In genomic region chr19:43600545-43601331, GRCm38 (mm10) we compare ENCODE assay signal across 16 mouse cellular contexts. TPM values are rescaled to one million over a fixed set of nuclear protein-coding genes. Genes with fewer than 3 reads are reported as not detected.
DNase-seq lines count a peak whose midpoint lies in the region; ATAC-seq and TF ChIP-seq lines count a peak whose summit lies in the region.
"Had no signal": no experiment of that assay in that cellular context is flagged by ENCODE, and none has a peak within 500 bp of the region (broad histone marks: within the 10 kb centered on the region; RNA-seq: fewer than 3 reads in every experiment).

No protein-coding gene starts in this region.

- TF ChIP-seq POLR2A in kidney, adult 2 months (IDR thresholded peaks at IDR 0.05; ENCODE audit: low read depth, low read length), result no peak

- peaks cover 5% of the 10 kb centered on the region for H3K27me3 ChIP-seq in kidney, adult 2 months (replicated peaks; ENCODE audit: control insufficient read depth, insufficient read depth, low read length)
- H3K27me3 ChIP-seq in stomach, embryonic 15.5 days (replicated peaks), result peaks cover 97% of the 10 kb centered on the region
- H3K27me3 ChIP-seq in stomach, postnatal 0 days (ENCODE audit: control insufficient read depth, insufficient read depth, low read length), result peaks cover 37% of the 10 kb centered on the region

- H3K9me3 ChIP-seq in stomach, embryonic 15.5 days, result no peaks in the 10 kb centered on the region
- H3K9me3 ChIP-seq in stomach, postnatal 0 days (ENCODE audit: control insufficient read depth, low read length), result no peaks in the 10 kb centered on the region
- H3K9me3 ChIP-seq: forebrain, embryonic 12.5 days; lung, embryonic 15.5 days had no signal

- H3K27ac ChIP-seq in kidney, adult 2 months (ENCODE audit: insufficient read depth, low read depth, low read length), result no peak overlapping the region
- H3K27ac ChIP-seq in stomach, embryonic 15.5 days, result no peak overlapping the region
- no peak overlapping the region for H3K27ac ChIP-seq in stomach, postnatal 0 days (replicated peaks)
- H3K27ac ChIP-seq: forebrain, embryonic 12.5 days; lung, embryonic 15.5 days had no signal

- peak overlapping the region; percentile 23; the same call in 1 of the 2 replicates for H3K4me2 ChIP-seq in stomach, embryonic 15.5 days
- no peak overlapping the region for H3K4me2 ChIP-seq in stomach, postnatal 0 days (replicated peaks; ENCODE audit: low read depth)
- H3K4me2 ChIP-seq: forebrain, embryonic 12.5 days; lung, embryonic 15.5 days had no signal

- peak; percentile 53 for DNase-seq in embryo, embryonic 10.5 days (ENCODE audit: low spot score)
- DNase-seq in embryo, embryonic 10 days (ENCODE audit: low spot score), result no peak
- DNase-seq in kidney, adult 2 months, result peak; percentile 56
- DNase-seq in kidney, postnatal 14 days, result no peak
- DNase-seq in stomach, postnatal 0 days (ENCODE audit: low spot score), result no peak
- peak; percentile 59 for DNase-seq in yolk sac, embryonic 10.5 days (ENCODE audit: low spot score)
- DNase-seq in adrenal gland, postnatal 10 days, result no peak
- DNase-seq: cerebellum, postnatal 25 days; layer of hippocampus, adult 9-11 months had no signal

- H3K4me3 ChIP-seq in kidney, adult 2 months (ENCODE audit: insufficient read depth, low read depth, low read length), result no peak overlapping the region
- H3K4me3 ChIP-seq in stomach, embryonic 15.5 days (replicated peaks), result no peak overlapping the region
- H3K4me3 ChIP-seq in stomach, postnatal 0 days (ENCODE audit: low read depth, low read length), result no peak overlapping the region
- H3K4me3 ChIP-seq: forebrain, embryonic 12.5 days; lung, embryonic 15.5 days had no signal

- no peak for ATAC-seq in stomach, embryonic 15.5 days (ENCODE audit: insufficient read depth, low FRiP score, low read depth)
- no peak for ATAC-seq in stomach, postnatal 0 days (ENCODE audit: low FRiP score, low TSS enrichment)

- TF ChIP-seq EP300 in stomach, postnatal 0 days (optimal IDR thresholded peaks at IDR 0.05), result no peak

- no peak for TF ChIP-seq CTCF in kidney, adult 2 months (conservative IDR thresholded peaks at IDR 0.05; ENCODE audit: insufficient read depth, insufficient read length, low read depth, low read length)
- TF ChIP-seq CTCF in stomach, postnatal 0 days (IDR thresholded peaks at IDR 0.05; ENCODE audit: low read depth), result no peak

- H3K4me1 ChIP-seq in kidney, adult 2 months (ENCODE audit: control insufficient read depth, insufficient read depth, low read length), result no peaks in the 10 kb centered on the region
- H3K4me1 ChIP-seq in stomach, embryonic 15.5 days, result peaks cover 20% of the 10 kb centered on the region; the same call in 1 of the 2 replicates
- H3K4me1 ChIP-seq in stomach, postnatal 0 days (replicated peaks; ENCODE audit: control insufficient read depth, insufficient read depth), result no peaks in the 10 kb centered on the region

- 7% methylated on average over 33 of the region's 33 CpGs for WGBS in kidney, adult 2 months
- 8% methylated on average over 33 of the region's 33 CpGs for WGBS in stomach, embryonic 15.5 days
- WGBS in stomach, postnatal 0 days, result 3% methylated on average over 33 of the region's 33 CpGs

- no peaks in the 10 kb centered on the region for H3K36me3 ChIP-seq in kidney, adult 2 months (ENCODE audit: control insufficient read depth, insufficient read depth, low read length)
- no peaks in the 10 kb centered on the region for H3K36me3 ChIP-seq in stomach, embryonic 15.5 days
- no peaks in the 10 kb centered on the region for H3K36me3 ChIP-seq in stomach, postnatal 0 days (ENCODE audit: control insufficient read depth, insufficient read depth, low read length)
- H3K36me3 ChIP-seq: forebrain, embryonic 12.5 days; lung, embryonic 15.5 days had no signal

- H3K9ac ChIP-seq in stomach, embryonic 15.5 days, result no peak overlapping the region
- H3K9ac ChIP-seq in stomach, postnatal 0 days (ENCODE audit: low read length), result no peak overlapping the region
- H3K9ac ChIP-seq: forebrain, embryonic 12.5 days; lung, embryonic 15.5 days had no signal

RNA-seq across cellular contexts. Expression of gene Nkx2-3, which starts 11.4 kb away (rescaled TPM):
- not detected in 2 replicates for polyA plus RNA-seq in kidney, adult 2 months (2012; rRNA removed)
- 26.3 and 31.4 TPM in 2 replicates for polyA plus RNA-seq in stomach, embryonic 15.5 days (2015; fragmentation: Nextera tagmentation; extraction: Ambion mirVana)
- 5.4 and 5.7 TPM in 2 replicates for polyA plus RNA-seq in stomach, postnatal 0 days (2015; fragmentation: Nextera tagmentation; extraction: Ambion mirVana)
- total RNA-seq in adrenal gland, postnatal 10 days (2021), result under 1 TPM in 1 of 2 experiments, not detected in 1; 0.12 TPM
- total RNA-seq: heart, postnatal 25 days; left cerebral cortex, postnatal 10 days; liver, adult 2 months had no signal
- polyA plus RNA-seq: heart, embryonic 11.5 days; lung, embryonic 15.5 days had no signal

Comparison
In these comparisons a context has a peak if more than half of its experiments do, and no peak if none do; other contexts are left out.
1. DNase-seq: peak in embryo, embryonic 10.5 days (single experiment), kidney, adult 2 months (single experiment) and yolk sac, embryonic 10.5 days (single experiment); none in embryo, embryonic 10 days (single experiment), kidney, postnatal 14 days (single experiment), stomach, postnatal 0 days (single experiment) and adrenal gland, postnatal 10 days (single experiment).